Mouse (Mus musculus): ENCODE data around the gene 1110017D15Rik. TPM values are rescaled to one million over a fixed set of nuclear protein-coding genes. Genes with fewer than 3 reads are reported as not detected.

Gene 1110017D15Rik
- polyA plus RNA-seq, 2 experiments: 0.44 to 0.78 TPM

GRCm38 (mm10) chr4:41554994-41555663, 38.0 kb upstream of the 1110017D15Rik start:
- Histone ChIP-seq H3K4me2 (replicated peaks; ENCODE audit: low read depth, low read length, severe bottlenecking) (no peak overlapping the region), H3K9ac (ENCODE audit: low read depth, low read length, severe bottlenecking) (no peak overlapping the region), H3K27me3 (ENCODE audit: control insufficient read depth, insufficient read depth, low read length) (no peaks in the 10 kb centered on the region; the same call in 1 of the 2 replicates), H3K4me1 (ENCODE audit: control insufficient read depth, insufficient read depth, low read length) (no peaks in the 10 kb centered on the region), H3K9me3 (ENCODE audit: control insufficient read depth, low read length) (no peaks in the 10 kb centered on the region), H3K4me3 (replicated peaks; ENCODE audit: low read length) (no peak overlapping the region), H3K36me3 (ENCODE audit: control insufficient read depth, insufficient read depth, low read length) (no peaks in the 10 kb centered on the region), H3K27ac (replicated peaks; ENCODE audit: low read depth, low read length) (no peak overlapping the region)
- WGBS: 63% methylated on average over 14 of the region's 14 CpGs
- ATAC-seq (ENCODE audit: low FRiP score, low read depth): no peak
- no peak for DNase-seq (ENCODE audit: low spot score)
- no peak for TF ChIP-seq POLR2A (IDR thresholded peaks at IDR 0.05; ENCODE audit: borderline replicate concordance, extremely low read depth, insufficient read depth, insufficient read length)

DNA sequence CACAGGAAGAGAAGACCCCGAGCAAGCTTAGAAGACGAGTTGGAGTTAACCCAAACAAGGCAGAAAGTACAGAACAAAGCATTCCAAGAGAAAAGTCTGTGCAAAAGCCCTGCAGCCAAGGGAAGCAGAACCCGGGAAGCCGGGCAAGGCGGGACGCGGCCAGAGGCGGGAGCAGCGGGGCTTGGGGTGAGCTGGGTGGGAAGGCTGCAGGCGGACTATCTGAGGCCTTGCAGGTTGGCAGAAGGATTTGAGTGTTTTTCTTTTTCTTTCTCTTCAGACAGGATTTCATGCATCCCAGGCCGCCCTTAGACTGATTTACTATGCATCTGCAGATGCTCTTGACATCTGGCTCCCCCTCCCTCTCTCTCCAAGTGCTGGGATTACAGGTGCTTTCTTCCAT, 36.0 kb upstream of the 1110017D15Rik start:
- Histone ChIP-seq H3K9ac (ENCODE audit: low read depth, low read length, severe bottlenecking) (no peak overlapping the region), H3K9me3 (ENCODE audit: control insufficient read depth, low read length) (no peaks in the 10 kb centered on the region), H3K4me1 (ENCODE audit: control insufficient read depth, insufficient read depth, low read length) (no peaks in the 10 kb centered on the region), H3K27ac (replicated peaks; ENCODE audit: low read depth, low read length) (no peak overlapping the region), H3K4me3 (replicated peaks; ENCODE audit: low read length) (no peak overlapping the region), H3K36me3 (ENCODE audit: control insufficient read depth, insufficient read depth, low read length) (no peaks in the 10 kb centered on the region), H3K27me3 (ENCODE audit: control insufficient read depth, insufficient read depth, low read length) (no peaks in the 10 kb centered on the region; the same call in 1 of the 2 replicates), H3K4me2 (replicated peaks; ENCODE audit: low read depth, low read length, severe bottlenecking) (no peak overlapping the region)
- ATAC-seq (ENCODE audit: low FRiP score, low read depth) (no peak), DNase-seq (ENCODE audit: low spot score) (no peak)
- 51% methylated on average over 11 of the region's 11 CpGs for WGBS
- TF ChIP-seq POLR2A (IDR thresholded peaks at IDR 0.05; ENCODE audit: borderline replicate concordance, extremely low read depth, insufficient read depth, insufficient read length): no peak

DNA sequence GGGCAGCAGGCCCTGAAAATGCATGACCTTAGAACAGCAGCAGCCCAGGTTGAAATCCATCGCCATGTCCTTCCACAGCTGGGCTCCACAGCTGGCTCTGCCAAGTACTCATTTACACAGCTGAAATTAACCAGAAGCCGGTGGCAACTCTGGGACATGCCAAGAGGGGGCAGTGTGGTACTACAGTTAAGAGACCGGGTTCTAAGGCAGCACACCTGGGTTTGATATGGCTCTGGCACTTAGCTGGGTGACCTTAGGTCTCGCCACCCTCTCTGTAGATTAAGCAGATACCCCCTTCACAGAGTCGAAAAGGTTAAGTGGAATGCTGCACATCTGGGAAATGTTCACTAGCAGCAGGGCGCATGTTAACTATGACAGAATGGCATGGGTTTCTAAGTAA, 35.4 kb upstream of the 1110017D15Rik start:
- H3K36me3 ChIP-seq (ENCODE audit: control insufficient read depth, insufficient read depth, low read length): no peaks in the 10 kb centered on the region
- H3K4me1 ChIP-seq (ENCODE audit: control insufficient read depth, insufficient read depth, low read length): no peaks in the 10 kb centered on the region
- H3K4me2 ChIP-seq (replicated peaks; ENCODE audit: low read depth, low read length, severe bottlenecking): no peak overlapping the region
- H3K4me3 ChIP-seq (replicated peaks; ENCODE audit: low read length): no peak overlapping the region
- no peak overlapping the region for H3K9ac ChIP-seq (ENCODE audit: low read depth, low read length, severe bottlenecking)
- TF ChIP-seq POLR2A (IDR thresholded peaks at IDR 0.05; ENCODE audit: borderline replicate concordance, extremely low read depth, insufficient read depth, insufficient read length): no peak
- 15% methylated on average over 6 of the region's 6 CpGs for WGBS
- ATAC-seq (ENCODE audit: low FRiP score, low read depth) (no peak), DNase-seq (ENCODE audit: low spot score) (peak; percentile 79)
- no peaks in the 10 kb centered on the region for H3K9me3 ChIP-seq (ENCODE audit: control insufficient read depth, low read length)
- H3K27ac ChIP-seq (replicated peaks; ENCODE audit: low read depth, low read length): no peak overlapping the region
- no peaks in the 10 kb centered on the region; the same call in 1 of the 2 replicates for H3K27me3 ChIP-seq (ENCODE audit: control insufficient read depth, insufficient read depth, low read length)

DNA sequence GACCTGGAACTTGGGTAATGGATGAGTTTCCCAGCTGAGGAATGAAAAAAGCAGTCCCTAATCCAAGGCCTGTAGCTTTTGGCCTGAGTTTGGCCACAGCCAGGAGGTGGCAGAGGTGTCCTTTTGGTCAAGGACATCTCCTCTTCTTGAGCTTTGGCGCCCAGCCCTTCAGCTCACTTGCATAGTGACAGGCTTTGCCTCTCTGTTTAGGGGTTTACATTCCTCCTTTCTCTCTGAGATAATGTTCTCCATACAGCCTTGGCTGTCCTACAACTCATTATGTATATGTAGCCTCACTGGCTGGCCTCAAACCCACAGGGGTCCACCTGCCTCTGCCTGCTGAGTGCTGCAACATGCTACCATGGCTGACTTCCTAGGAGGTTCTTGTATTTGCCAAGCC, 30.0 kb upstream of the 1110017D15Rik start:
- H3K27me3 ChIP-seq (ENCODE audit: control insufficient read depth, insufficient read depth, low read length): no peaks in the 10 kb centered on the region; the same call in 1 of the 2 replicates
- H3K4me1 ChIP-seq (ENCODE audit: control insufficient read depth, insufficient read depth, low read length): no peaks in the 10 kb centered on the region
- H3K4me2 ChIP-seq (replicated peaks; ENCODE audit: low read depth, low read length, severe bottlenecking): no peak overlapping the region
- H3K36me3 ChIP-seq (ENCODE audit: control insufficient read depth, insufficient read depth, low read length): no peaks in the 10 kb centered on the region
- H3K4me3 ChIP-seq (replicated peaks; ENCODE audit: low read length): no peak overlapping the region
- no peak for TF ChIP-seq POLR2A (IDR thresholded peaks at IDR 0.05; ENCODE audit: borderline replicate concordance, extremely low read depth, insufficient read depth, insufficient read length)
- DNase-seq (ENCODE audit: low spot score) (no peak), ATAC-seq (ENCODE audit: low FRiP score, low read depth) (no peak)
- H3K9ac ChIP-seq (ENCODE audit: low read depth, low read length, severe bottlenecking): no peak overlapping the region
- 64% methylated on average over 1 of the region's 1 CpGs for WGBS
- no peaks in the 10 kb centered on the region for H3K9me3 ChIP-seq (ENCODE audit: control insufficient read depth, low read length)
- H3K27ac ChIP-seq (replicated peaks; ENCODE audit: low read depth, low read length): no peak overlapping the region

- H3K9me3 ChIP-seq (ENCODE audit: control insufficient read depth, low read length): no peaks in the 10 kb centered on the region
- TF ChIP-seq POLR2A (IDR thresholded peaks at IDR 0.05; ENCODE audit: borderline replicate concordance, extremely low read depth, insufficient read depth, insufficient read length): no peak
- no peaks in the 10 kb centered on the region for H3K36me3 ChIP-seq (ENCODE audit: control insufficient read depth, insufficient read depth, low read length)
- H3K4me3 ChIP-seq (replicated peaks; ENCODE audit: low read length): no peak overlapping the region
- H3K27ac ChIP-seq (replicated peaks; ENCODE audit: low read depth, low read length): no peak overlapping the region
- no peaks in the 10 kb centered on the region for H3K4me1 ChIP-seq (ENCODE audit: control insufficient read depth, insufficient read depth, low read length)
- no peaks in the 10 kb centered on the region for H3K27me3 ChIP-seq (ENCODE audit: control insufficient read depth, insufficient read depth, low read length)
- no peak overlapping the region for H3K4me2 ChIP-seq (replicated peaks; ENCODE audit: low read depth, low read length, severe bottlenecking)
- no peak overlapping the region for H3K9ac ChIP-seq (ENCODE audit: low read depth, low read length, severe bottlenecking)
- WGBS: 17% methylated on average over 8 of the region's 8 CpGs
- no peak for ATAC-seq (ENCODE audit: low FRiP score, low read depth)
- DNase-seq (ENCODE audit: low spot score): peak; percentile 58
These were observed 28.9 kb upstream of the 1110017D15Rik start for GRCm38 (mm10) chr4:41545985-41546384.

Measured in limb, embryonic 14.5 days (tissue).